Mouse (Mus musculus) Muller cell, postnatal 12 days (primary cell): ENCODE measurements around the gene Chd1l.

Experiments used
- DNase-seq: peaks from one replicate; pipeline ENCODE4 v3.0.0-alpha.2; 2015; ENCODE audit errors: inconsistent ontology term

The Chd1l gene

GRCm38 (mm10) chr3:97617899-97618298, 7.9 kb upstream of the Chd1l start:
- DNase-seq: no peak

GRCm38 (mm10) chr3:97617091-97617825, 7.3 kb upstream of the Chd1l start:
- no peak for DNase-seq

- no peak for DNase-seq
Measured at GRCm38 (mm10) chr3:97615933-97616332, 5.9 kb upstream of the Chd1l start.

GRCm38 (mm10) chr3:97615154-97615553, 5.2 kb upstream of the Chd1l start:
- no peak for DNase-seq

- no peak for DNase-seq
Measured at GRCm38 (mm10) chr3:97611021-97611420, 1.0 kb upstream of the Chd1l start.

- DNase-seq: no peak
Measured at GRCm38 (mm10) chr3:97609201-97609844, 680 bp downstream of the Chd1l start.

- no peak for DNase-seq
Measured at GRCm38 (mm10) chr3:97600050-97600832, 9.8 kb downstream of the Chd1l start.

GRCm38 (mm10) chr3:97596796-97597195, 13.2 kb downstream of the Chd1l start:
- DNase-seq: no peak

GRCm38 (mm10) chr3:97595066-97595465, 14.9 kb downstream of the Chd1l start:
- DNase-seq: no peak

GRCm38 (mm10) chr3:97594140-97594539, 15.9 kb downstream of the Chd1l start:
- no peak for DNase-seq

GRCm38 (mm10) chr3:97593089-97593488, 16.9 kb downstream of the Chd1l start:
- no peak for DNase-seq

- no peak for DNase-seq
Measured at GRCm38 (mm10) chr3:97590699-97591098, 19.3 kb downstream of the Chd1l start.

GRCm38 (mm10) chr3:97587656-97588055, 22.3 kb downstream of the Chd1l start:
- no peak for DNase-seq

GRCm38 (mm10) chr3:97585383-97586160, 24.4 kb downstream of the Chd1l start:
- DNase-seq: peak; percentile 61

- no peak for DNase-seq
Measured at GRCm38 (mm10) chr3:97573807-97574206, 36.2 kb downstream of the Chd1l start.

- DNase-seq: no peak
Measured at GRCm38 (mm10) chr3:97564588-97564987, 45.4 kb downstream of the Chd1l start.

GRCm38 (mm10) chr3:97558554-97558953, 51.4 kb downstream of the Chd1l start:
- DNase-seq: no peak

- DNase-seq: no peak
Measured at GRCm38 (mm10) chr3:97546205-97546604, 63.8 kb downstream of the Chd1l start.

GRCm38 (mm10) chr3:97540171-97540570, 69.8 kb downstream of the Chd1l start:
- DNase-seq: peak; percentile 61

GRCm38 (mm10) chr3:97538634-97539033, 71.4 kb downstream of the Chd1l start:
- no peak for DNase-seq

GRCm38 (mm10) chr3:97537006-97537405, 73.0 kb downstream of the Chd1l start:
- no peak for DNase-seq

GRCm38 (mm10) chr3:97535660-97536059, 74.3 kb downstream of the Chd1l start:
- DNase-seq: no peak
